Comparison of ENCODE assay signal across 8 mouse cellular contexts in the genomic region with DNA sequence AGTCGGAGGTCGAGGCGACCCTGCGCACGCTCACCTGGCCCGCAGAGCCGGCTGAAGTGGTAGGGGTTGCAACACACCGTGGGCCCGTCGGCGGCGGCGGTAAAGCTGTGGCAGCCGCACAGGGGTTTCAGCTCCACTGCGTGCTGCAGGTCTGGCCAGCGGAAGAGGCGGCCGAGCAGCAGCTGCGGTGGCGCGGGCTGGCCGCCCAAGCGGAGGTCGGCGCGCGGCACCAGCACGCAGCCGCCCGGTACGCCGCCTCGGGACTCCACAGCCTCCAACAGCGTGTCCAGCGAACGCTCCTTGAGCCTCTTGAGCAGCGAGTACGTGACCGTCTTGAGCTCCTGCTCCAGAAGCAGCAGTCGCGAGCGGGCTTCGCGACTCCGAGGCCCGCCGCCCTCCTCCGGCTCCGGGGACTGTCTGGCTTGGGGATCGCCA. TPM values are rescaled to one million over a fixed set of nuclear protein-coding genes. Genes with fewer than 3 reads are reported as not detected.
A peak's percentile ranks its signal among the peaks of the same experiment; 100 is the strongest.
DNase-seq lines count a peak whose midpoint lies in the region; ATAC-seq and TF ChIP-seq lines count a peak whose summit lies in the region.

No protein-coding gene starts in this region.

- H3K36me3 ChIP-seq in forebrain, embryonic 11.5 days (ENCODE audit: control insufficient read depth, insufficient read depth, low read length): no peaks in the 10 kb centered on the region
- peaks cover 6% of the 10 kb centered on the region; the same call in 1 of the 2 replicates for H3K36me3 ChIP-seq in lung, embryonic 15.5 days

- no peak for ATAC-seq in forebrain, embryonic 11.5 days (replicated peaks; ENCODE audit: low FRiP score)
- ATAC-seq in lung, embryonic 15.5 days (ENCODE audit: borderline replicate concordance, extremely low read depth, low FRiP score, low TSS enrichment): no peak

- WGBS in cerebellum, adult 2 months: 1% methylated on average over 50 of the region's 50 CpGs
- WGBS in forebrain, embryonic 11.5 days: under 1% methylated on average over 50 of the region's 50 CpGs
- WGBS in lung, embryonic 15.5 days: under 1% methylated on average over 50 of the region's 50 CpGs

- TF ChIP-seq POLR2A in cerebellum, adult 2 months (IDR thresholded peaks at IDR 0.05; ENCODE audit: borderline replicate concordance, insufficient read depth, low read length): no peak

- H3K4me1 ChIP-seq in cerebellum, adult 2 months (ENCODE audit: control insufficient read depth, insufficient read depth, low read length): no peaks in the 10 kb centered on the region
- peaks cover 41% of the 10 kb centered on the region for H3K4me1 ChIP-seq in forebrain, embryonic 11.5 days (replicated peaks; ENCODE audit: control insufficient read depth, insufficient read depth, low read length)
- H3K4me1 ChIP-seq in lung, embryonic 15.5 days: peaks cover 48% of the 10 kb centered on the region

- peak overlapping the region; percentile 94 for H3K4me2 ChIP-seq in forebrain, embryonic 11.5 days (ENCODE audit: low read depth, low read length, severe bottlenecking)
- H3K4me2 ChIP-seq in lung, embryonic 15.5 days: peak overlapping the region; percentile 94

- H3K9me3 ChIP-seq in forebrain, embryonic 11.5 days (ENCODE audit: control insufficient read depth, low read length): no peaks in the 10 kb centered on the region
- H3K9me3 ChIP-seq in lung, embryonic 15.5 days: no peaks in the 10 kb centered on the region

- H3K4me3 ChIP-seq in cerebellum, adult 2 months (replicated peaks; ENCODE audit: insufficient read depth, low read depth, low read length): peak overlapping the region; percentile 29
- peak overlapping the region; percentile 60 for H3K4me3 ChIP-seq in forebrain, embryonic 11.5 days (ENCODE audit: low read depth, low read length)
- H3K4me3 ChIP-seq in lung, embryonic 15.5 days: peak overlapping the region; percentile 88

- DNase-seq in cerebellum, adult 2 months: peak in 1 of 2 experiments; percentile 14
- no peak for DNase-seq in cerebellum, adult 11 months
- DNase-seq in CD4-positive helper T cell, adult 2 months (ENCODE audit: low read depth, low spot score): peak; percentile 36
- DNase-seq in forebrain, embryonic 11.5 days (ENCODE audit: low spot score): no peak
- DNase-seq in induced T-regulatory cell, adult 2 months (ENCODE audit: low read depth): peak; percentile 42
- peak; percentile 65 for DNase-seq in testis, postnatal 10 days (ENCODE audit: low spot score)
- no peak for DNase-seq in cerebellum, adult 11-12 months

- peaks cover 8% of the 10 kb centered on the region; the same call in 1 of the 2 replicates for H3K27me3 ChIP-seq in cerebellum, adult 2 months (ENCODE audit: control insufficient read depth, insufficient read depth, low read length)
- H3K27me3 ChIP-seq in forebrain, embryonic 11.5 days (ENCODE audit: control insufficient read depth, insufficient read depth, low read length): peaks cover 9% of the 10 kb centered on the region
- H3K27me3 ChIP-seq in lung, embryonic 15.5 days: no peaks in the 10 kb centered on the region

- TF ChIP-seq CTCF in cerebellum, adult 2 months (IDR thresholded peaks at IDR 0.05; ENCODE audit: borderline replicate concordance, insufficient read depth, low read depth, low read length): no peak

- peak overlapping the region; percentile 93 for H3K9ac ChIP-seq in forebrain, embryonic 11.5 days (ENCODE audit: low read length)
- H3K9ac ChIP-seq in lung, embryonic 15.5 days: peak overlapping the region; percentile 98

- no peak overlapping the region for H3K27ac ChIP-seq in cerebellum, adult 2 months (ENCODE audit: insufficient read depth, low read length)
- peak overlapping the region; percentile 93; the same call in 1 of the 2 replicates for H3K27ac ChIP-seq in forebrain, embryonic 11.5 days (ENCODE audit: low read depth, low read length)
- peak overlapping the region; percentile 99 for H3K27ac ChIP-seq in lung, embryonic 15.5 days

RNA-seq across cellular contexts. Expression of a gene that starts 1.7 kb away (rescaled TPM):
- 2.0 and 2.4 TPM in 2 replicates for polyA plus RNA-seq in cerebellum, adult 2 months (2012; rRNA removed)
- polyA plus RNA-seq in forebrain, embryonic 11.5 days (2014; fragmentation: Nextera tagmentation; extraction: Ambion mirVana): 6.5 and 7.4 TPM in 2 replicates
- polyA plus RNA-seq in lung, embryonic 15.5 days (2015; fragmentation: Nextera tagmentation; extraction: Ambion mirVana): 13.2 and 14.1 TPM in 2 replicates

Comparison
In these comparisons a context has a peak if more than half of its experiments do, and no peak if none do; other contexts are left out.
1. DNase-seq: peak in CD4-positive helper T cell, adult 2 months (single experiment), induced T-regulatory cell, adult 2 months (single experiment) and testis, postnatal 10 days (single experiment); none in cerebellum, adult 11 months (single experiment), forebrain, embryonic 11.5 days (single experiment) and cerebellum, adult 11-12 months (single experiment).
2. H3K4me3 ChIP-seq: peak in every context shown above with its lines; median percentile 88 in lung, embryonic 15.5 days; 60 in forebrain, embryonic 11.5 days; 29 in cerebellum, adult 2 months.